Mouse (Mus musculus) CH12F3 (cell line): ENCODE results near the gene Dhrs7b.
"Not testable (repeated sequence)": the region's sequence is repeated elsewhere in the genome, so short reads cannot be mapped to it uniquely, and the experiment has no call there.

Experiments used
- in situ Hi-C: fragments of 300-500 bp; cut with MboI; formaldehyde crosslinking; loops from 2 replicates; pipeline ENCODE4 v1.14.3; 2020; ENCODE audit warnings: low sequenced_read_pairs

The Dhrs7b gene

GRCm38 (mm10) chr11:60830433-60831052 lies at the start of gene Dhrs7b:
TSS of gene Dhrs7b (plus strand) at chr11:60830631.
- in situ Hi-C loops, result no loop called here

GRCm38 (mm10) chr11:60784179-60784922 lies 46.1 kb upstream of the Dhrs7b start:
- in situ Hi-C loops, result no loop called here

GRCm38 (mm10) chr11:60787595-60787994 lies 42.8 kb upstream of the Dhrs7b start:
- in situ Hi-C loops, result no loop called here

- in situ Hi-C loops, result no loop called here
These were observed 40.0 kb upstream of the Dhrs7b start for GRCm38 (mm10) chr11:60790472-60790871.

GRCm38 (mm10) chr11:60796342-60796741 lies 34.1 kb upstream of the Dhrs7b start:
- in situ Hi-C loops, result no loop called here

- in situ Hi-C loops, result no loop called here
These were observed 30.5 kb upstream of the Dhrs7b start for GRCm38 (mm10) chr11:60799977-60800376.

GRCm38 (mm10) chr11:60800892-60801291 lies 29.5 kb upstream of the Dhrs7b start:
- in situ Hi-C loops, result no loop called here

GRCm38 (mm10) chr11:60808286-60809070 lies 22.0 kb upstream of the Dhrs7b start:
- in situ Hi-C loops, result no loop called here

GRCm38 (mm10) chr11:60809546-60809945 lies 20.9 kb upstream of the Dhrs7b start:
- in situ Hi-C loops, result no loop called here

- in situ Hi-C loops, result no loop called here
These were observed 20.1 kb upstream of the Dhrs7b start for GRCm38 (mm10) chr11:60810046-60810965.

- in situ Hi-C loops, result no loop called here
These were observed 19.4 kb upstream of the Dhrs7b start for GRCm38 (mm10) chr11:60811054-60811460.

GRCm38 (mm10) chr11:60811618-60812017 lies 18.8 kb upstream of the Dhrs7b start, which contains the start of gene Shmt1:
TSS of gene Shmt1 (minus strand) at chr11:60811718.
- in situ Hi-C loops, result not testable (repeated sequence)

GRCm38 (mm10) chr11:60816398-60816797 lies 14.0 kb upstream of the Dhrs7b start:
- in situ Hi-C loops, result no loop called here

- in situ Hi-C loops, result no loop called here
These were observed 6.7 kb upstream of the Dhrs7b start for GRCm38 (mm10) chr11:60823771-60824170.

- in situ Hi-C loops, result no loop called here
These were observed 5.2 kb upstream of the Dhrs7b start for GRCm38 (mm10) chr11:60825191-60825590.

- in situ Hi-C loops, result no loop called here
These were observed 3.7 kb upstream of the Dhrs7b start for GRCm38 (mm10) chr11:60826700-60827099.

GRCm38 (mm10) chr11:60827241-60827945 lies 3.0 kb upstream of the Dhrs7b start:
- in situ Hi-C loops, result no loop called here

GRCm38 (mm10) chr11:60828903-60829302 lies 1.5 kb upstream of the Dhrs7b start:
- in situ Hi-C loops, result no loop called here

- in situ Hi-C loops, result no loop called here
These were observed 6.5 kb downstream of the Dhrs7b start for GRCm38 (mm10) chr11:60836897-60837296.
